Mouse (Mus musculus): ENCODE measurements around the gene Ankrd33b.

DNA sequence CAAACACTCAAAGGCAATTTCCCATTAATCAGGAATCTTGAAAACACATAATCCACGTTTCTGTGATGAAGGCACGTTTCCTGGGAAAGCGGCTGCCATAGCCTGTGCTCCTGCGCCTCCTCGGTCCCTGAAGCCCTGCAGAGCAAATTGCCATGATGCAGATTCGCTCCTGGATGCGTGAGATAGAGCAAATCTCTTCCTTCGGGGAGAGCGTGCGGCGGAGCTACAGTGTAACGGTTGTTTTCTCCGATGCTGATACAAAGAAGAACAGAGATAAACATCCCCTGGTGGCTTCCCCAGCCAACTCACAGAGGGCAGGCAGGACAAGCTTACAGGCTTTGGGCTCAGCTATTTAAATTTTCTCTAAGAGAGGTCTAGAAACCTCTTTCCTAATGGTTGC lies 85.7 kb downstream of the Ankrd33b start:
- TF ChIP-seq FLI1 (IDR thresholded peaks at IDR 0.05; ENCODE audit: low read length) (no peak), GATA1 (IDR thresholded peaks at IDR 0.05; ENCODE audit: borderline replicate concordance, low read length) (no peak)
